Mouse (Mus musculus) neural tube, embryonic 11.5 days (tissue): ENCODE results near the gene Ctdnep1. TPM values are rescaled to one million over a fixed set of nuclear protein-coding genes. Genes with fewer than 3 reads are reported as not detected.

Source experiments
- ATAC-seq: fragments of 200-750 bp; cut with Nextera tagmentation; 2 replicates; pipeline ENCODE4 v1.8.0; 2017; ENCODE audit warnings: moderate number of reproducible peaks, mild to moderate bottlenecking, moderate TSS enrichment, moderate library complexity; ENCODE audit not compliant: insufficient read depth, low FRiP score, low TSS enrichment
- DNase-seq: peaks from one replicate; pipeline ENCODE4 v3.0.0-alpha.2; 2015; ENCODE audit warnings: low spot score
- H3K27ac ChIP-seq: fragments of 300-500 bp; sonication (generic); 2 replicates; pipeline ENCODE4 v1.5.1; 2014; ENCODE audit warnings: low read depth, mild to moderate bottlenecking, low read length
- H3K27me3 ChIP-seq: fragments of 300-500 bp; sonication (generic); 2 replicates; pipeline ENCODE4 v1.6.1; 2014; ENCODE audit warnings: mild to moderate bottlenecking, low read length, mixed read lengths; ENCODE audit not compliant: control insufficient read depth, insufficient read depth
- H3K36me3 ChIP-seq: fragments of 300-500 bp; sonication (generic); 2 replicates; pipeline ENCODE4 v1.6.1; 2014; ENCODE audit warnings: mild to moderate bottlenecking, low read length, moderate library complexity, mixed read lengths; ENCODE audit not compliant: control insufficient read depth, insufficient read depth
- H3K4me1 ChIP-seq: fragments of 300-500 bp; sonication (generic); 2 replicates; pipeline ENCODE4 v1.6.1; 2014; ENCODE audit warnings: low read length, mixed read lengths; ENCODE audit not compliant: control insufficient read depth, insufficient read depth
- H3K4me2 ChIP-seq: fragments of 300-500 bp; sonication (generic); 2 replicates; pipeline ENCODE4 v1.6.1; 2014; ENCODE audit warnings: low read depth, mild to moderate bottlenecking, moderate library complexity
- H3K4me3 ChIP-seq: fragments of 300-500 bp; sonication (generic); 2 replicates; pipeline ENCODE4 v1.5.1; 2014; ENCODE audit warnings: low read depth, low read length
- H3K9ac ChIP-seq: fragments of 300-500 bp; sonication (generic); 2 replicates; pipeline ENCODE4 v1.6.1; 2014; ENCODE audit warnings: mild to moderate bottlenecking, low read length
- H3K9me3 ChIP-seq: fragments of 300-500 bp; sonication (generic); 2 replicates; pipeline ENCODE4 v1.6.1; 2016; ENCODE audit warnings: low read length; ENCODE audit not compliant: control insufficient read depth
- WGBS: fragments of 180-500 bp; shearing (Covaris S2); extraction: QIAGEN DNeasy Blood & Tissue Kit; methylation state at CpG from one replicate; pipeline ENCODE4 v1.1.7; 2014; 5-methylcytosine and 5-hydroxymethylcytosine counted together
- polyA plus RNA-seq: library from polyadenylated mRNA; unstranded; fragments of >200 nt; fragmentation: Nextera tagmentation; extraction: Ambion mirVana; gene quantifications from 2 replicates; pipeline ENCODE4 v1.2.1, GENCODE M21; 2014

The Ctdnep1 gene
- polyA plus RNA-seq, 1 experiment from 2014 or later = 23.3 TPM

DNA sequence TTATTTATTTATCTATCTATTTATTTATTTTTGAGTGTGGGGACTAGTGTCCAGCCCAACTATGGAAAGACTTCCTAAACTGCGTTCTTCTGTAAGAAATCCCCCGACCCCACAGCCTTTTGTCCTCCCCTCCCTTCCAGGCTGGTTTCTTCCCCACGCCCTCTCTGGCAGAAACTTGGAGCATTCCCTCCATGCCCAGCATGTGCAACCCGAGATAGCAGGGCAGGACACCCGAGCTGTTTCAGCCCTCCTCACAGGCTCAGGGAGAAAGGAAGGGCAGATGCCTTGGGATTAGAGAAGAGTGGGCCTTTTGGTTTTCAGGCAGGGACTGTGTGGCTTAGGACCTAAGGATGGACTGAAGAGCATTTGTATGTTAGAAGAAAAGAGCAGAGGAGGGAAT, 1.9 kb downstream of the Ctdnep1 start:
- Histone ChIP-seq H3K27ac (no peak overlapping the region), H3K4me3 (peak overlapping the region; percentile 86; the same call in 1 of the 2 replicates), H3K9me3 (no peaks in the 10 kb centered on the region), H3K4me1 (peaks cover 8% of the 10 kb centered on the region), H3K36me3 (peaks cover 12% of the 10 kb centered on the region), H3K9ac (peak overlapping the region; percentile 45; the same call in 1 of the 2 replicates), H3K4me2 (peak overlapping the region; percentile 84), H3K27me3 (no peaks in the 10 kb centered on the region)
- DNase-seq (no peak), ATAC-seq (no peak)
- WGBS = 50% methylated on average over 5 of the region's 5 CpGs

- ATAC-seq (no peak), DNase-seq (no peak)
- no peaks in the 10 kb centered on the region for H3K27me3 ChIP-seq
- no peak overlapping the region for H3K9ac ChIP-seq
- 91% methylated on average over 4 of the region's 4 CpGs for WGBS
- peaks cover 12% of the 10 kb centered on the region for H3K36me3 ChIP-seq
- H3K4me2 ChIP-seq = no peak overlapping the region
- no peak overlapping the region for H3K27ac ChIP-seq
- H3K4me1 ChIP-seq = peaks cover 8% of the 10 kb centered on the region
- H3K4me3 ChIP-seq = no peak overlapping the region
- H3K9me3 ChIP-seq = no peaks in the 10 kb centered on the region
Measured at GRCm38 (mm10) chr11:69983377-69983776, 2.4 kb downstream of the Ctdnep1 start.

DNA sequence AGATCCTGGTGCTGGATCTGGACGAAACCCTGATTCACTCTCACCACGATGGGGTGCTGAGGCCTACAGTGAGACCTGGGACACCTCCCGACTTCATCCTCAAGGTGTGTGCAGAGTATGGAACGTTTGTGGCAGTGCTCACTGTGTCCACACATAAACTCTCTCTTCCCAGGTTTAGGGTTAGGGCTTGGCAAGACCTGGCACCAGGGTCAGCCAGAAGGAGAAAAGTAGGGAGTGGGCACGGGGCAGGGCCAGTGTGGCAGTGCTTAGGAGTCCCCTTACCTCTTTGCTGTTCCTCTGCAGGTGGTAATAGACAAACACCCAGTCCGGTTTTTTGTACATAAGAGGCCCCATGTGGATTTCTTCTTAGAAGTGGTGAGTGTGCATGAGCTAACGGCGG, 3.5 kb downstream of the Ctdnep1 start:
- peaks cover 8% of the 10 kb centered on the region for H3K4me1 ChIP-seq
- H3K4me3 ChIP-seq = no peak overlapping the region
- H3K4me2 ChIP-seq = no peak overlapping the region
- no peaks in the 10 kb centered on the region for H3K27me3 ChIP-seq
- ATAC-seq (no peak), DNase-seq (no peak)
- no peak overlapping the region for H3K27ac ChIP-seq
- no peak overlapping the region for H3K9ac ChIP-seq
- no peaks in the 10 kb centered on the region for H3K9me3 ChIP-seq
- 91% methylated on average over 8 of the region's 8 CpGs for WGBS
- H3K36me3 ChIP-seq = peaks cover 17% of the 10 kb centered on the region

DNA sequence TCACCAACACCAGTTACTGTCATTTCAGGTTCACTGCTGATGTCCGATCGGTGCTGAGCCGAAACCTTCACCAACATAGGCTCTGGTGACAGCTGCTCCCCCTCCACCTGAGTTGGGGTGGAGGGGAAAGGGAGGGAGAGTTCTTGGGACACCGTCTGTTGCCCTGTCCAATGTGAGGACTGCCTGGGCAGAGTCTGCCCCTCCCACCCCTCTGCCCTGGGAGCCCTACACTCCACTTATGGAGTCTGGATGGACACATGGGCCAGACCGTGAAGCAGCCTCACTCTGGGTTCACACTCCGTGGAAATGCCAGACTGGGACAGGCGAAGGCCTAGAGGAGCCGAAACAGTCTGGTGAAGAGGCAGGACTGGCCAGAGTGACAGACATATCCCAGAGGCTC, 9.0 kb downstream of the Ctdnep1 start:
- Histone ChIP-seq H3K4me3 (no peak overlapping the region), H3K4me2 (no peak overlapping the region), H3K9ac (no peak overlapping the region), H3K9me3 (no peaks in the 10 kb centered on the region), H3K27me3 (no peaks in the 10 kb centered on the region), H3K27ac (no peak overlapping the region), H3K4me1 (peaks cover 7% of the 10 kb centered on the region), H3K36me3 (peaks cover 14% of the 10 kb centered on the region)
- ATAC-seq (no peak; the same call in 1 of the 2 replicates), DNase-seq (no peak)
- WGBS = 93% methylated on average over 8 of the region's 8 CpGs

GRCm38 (mm10) chr11:69990850-69991691, 10.1 kb downstream of the Ctdnep1 start, which contains the start of gene Gabarap:
Gene Gabarap, plus strand, starts transcription at chr11:69991143.
- H3K9me3 ChIP-seq = no peaks in the 10 kb centered on the region
- H3K4me1 ChIP-seq = peaks cover 7% of the 10 kb centered on the region
- peaks cover 10% of the 10 kb centered on the region for H3K36me3 ChIP-seq
- peak within 1 kb of the TSS; percentile 61 for H3K4me3 ChIP-seq
- H3K27ac ChIP-seq = peak within 1 kb of the TSS; percentile 66
- ATAC-seq = peak; percentile 55; the same call in 1 of the 2 replicates
- peak within 1 kb of the TSS; percentile 75 for H3K9ac ChIP-seq
- under 1% methylated on average over 40 of the region's 40 CpGs for WGBS
- peak within 1 kb of the TSS; percentile 59 for H3K4me2 ChIP-seq
- no peaks in the 10 kb centered on the region for H3K27me3 ChIP-seq
- peak; percentile 94 for DNase-seq

GRCm38 (mm10) chr11:69991711-69992110, 10.8 kb downstream of the Ctdnep1 start:
- Histone ChIP-seq H3K27me3 (no peaks in the 10 kb centered on the region), H3K4me1 (peaks cover 7% of the 10 kb centered on the region), H3K4me2 (peak overlapping the region; percentile 59), H3K36me3 (peaks cover 10% of the 10 kb centered on the region), H3K9ac (peak overlapping the region; percentile 75), H3K9me3 (no peaks in the 10 kb centered on the region), H3K27ac (peak overlapping the region; percentile 66; the same call in 1 of the 2 replicates), H3K4me3 (peak overlapping the region; percentile 61)
- no peak for ATAC-seq
- DNase-seq = no peak
- WGBS = 0% methylated on average over 15 of the region's 15 CpGs

- 89% methylated on average over 10 of the region's 10 CpGs for WGBS
Measured at GRCm38 (mm10) chr11:69992396-69992795, 11.4 kb downstream of the Ctdnep1 start.

GRCm38 (mm10) chr11:69992932-69993331, 12.0 kb downstream of the Ctdnep1 start:
- peaks cover 10% of the 10 kb centered on the region for H3K36me3 ChIP-seq
- H3K4me3 ChIP-seq = 0 out of 2 replicates have a peak overlapping the region, but pooled peaks have one; percentile 61

More at GRCm38 (mm10) chr11:69992396-69992795, 11.4 kb downstream of the Ctdnep1 start:
- Histone ChIP-seq H3K4me1 (peaks cover 7% of the 10 kb centered on the region), H3K4me2 (peak overlapping the region; percentile 59), H3K4me3 (peak overlapping the region; percentile 61), H3K9ac (peak overlapping the region; percentile 8; the same call in 1 of the 2 replicates), H3K9me3 (no peaks in the 10 kb centered on the region), H3K27me3 (no peaks in the 10 kb centered on the region), H3K36me3 (peaks cover 10% of the 10 kb centered on the region), H3K27ac (no peak overlapping the region)
- DNase-seq (no peak), ATAC-seq (no peak)

More at GRCm38 (mm10) chr11:69992932-69993331, 12.0 kb downstream of the Ctdnep1 start:
- Histone ChIP-seq H3K27ac (no peak overlapping the region), H3K9ac (no peak overlapping the region), H3K27me3 (no peaks in the 10 kb centered on the region), H3K4me2 (no peak overlapping the region), H3K4me1 (peaks cover 12% of the 10 kb centered on the region), H3K9me3 (no peaks in the 10 kb centered on the region)
- DNase-seq = no peak
- ATAC-seq = no peak
- 92% methylated on average over 3 of the region's 3 CpGs for WGBS
